Mouse (Mus musculus): ENCODE measurements around the gene Pcnp.
"Not testable (repeated sequence)": the region's sequence is repeated elsewhere in the genome, so short reads cannot be mapped to it uniquely, and the experiment has no call there.

Pcnp gene

GRCm38 (mm10) chr16:56029661-56030082 lies at the start of gene Pcnp:
Pcnp (minus strand) TSS chr16:56029739.
- peak; percentile 99 for DNase-seq

- DNase-seq: peak; percentile 45 to 49
These were observed 46.8 kb upstream of the Pcnp start for GRCm38 (mm10) chr16:56076121-56076869.

GRCm38 (mm10) chr16:56075222-56076111 lies 45.9 kb upstream of the Pcnp start:
- peak; percentile 96 to 97 for DNase-seq

- peak; percentile 14 to 32 for DNase-seq
These were observed 45.0 kb upstream of the Pcnp start for GRCm38 (mm10) chr16:56074565-56074964.

- DNase-seq: peak; percentile 14 to 25
These were observed 44.6 kb upstream of the Pcnp start for GRCm38 (mm10) chr16:56074122-56074521.

- not testable (repeated sequence) for DNase-seq
These were observed 43.6 kb upstream of the Pcnp start for GRCm38 (mm10) chr16:56073150-56073549.

GRCm38 (mm10) chr16:56072533-56072932 lies 43.0 kb upstream of the Pcnp start:
- DNase-seq: no peak

GRCm38 (mm10) chr16:56071317-56072232 lies 42.0 kb upstream of the Pcnp start:
- DNase-seq: no peak

GRCm38 (mm10) chr16:56068523-56069070 lies 39.1 kb upstream of the Pcnp start:
- no peak for DNase-seq

- DNase-seq: no peak
These were observed 36.6 kb upstream of the Pcnp start for GRCm38 (mm10) chr16:56066113-56066512.

GRCm38 (mm10) chr16:56064334-56064990 lies 34.9 kb upstream of the Pcnp start:
- DNase-seq: peak; percentile 72 to 75

- DNase-seq: no peak
These were observed 33.4 kb upstream of the Pcnp start for GRCm38 (mm10) chr16:56062981-56063380.

GRCm38 (mm10) chr16:56061995-56062594 lies 32.6 kb upstream of the Pcnp start:
- no peak for DNase-seq

- DNase-seq: no peak
These were observed 28.6 kb upstream of the Pcnp start for GRCm38 (mm10) chr16:56058151-56058550.

GRCm38 (mm10) chr16:56056944-56057590 lies 27.5 kb upstream of the Pcnp start:
- no peak for DNase-seq

- DNase-seq: no peak
These were observed 26.4 kb upstream of the Pcnp start for GRCm38 (mm10) chr16:56055911-56056310.

- DNase-seq: not testable (repeated sequence)
These were observed 18.5 kb upstream of the Pcnp start, which contains the start of gene Senp7 for GRCm38 (mm10) chr16:56048038-56048437. Senp7 (plus strand) TSS chr16:56048338.

GRCm38 (mm10) chr16:56038090-56038489 lies 8.6 kb upstream of the Pcnp start:
- DNase-seq: no peak

GRCm38 (mm10) chr16:56037138-56038010 lies 7.8 kb upstream of the Pcnp start, which contains the start of gene Trmt10c:
Trmt10c (minus strand) TSS chr16:56037819.
- DNase-seq: peak; percentile 98 to 99
